17 mouse cellular contexts compared by ENCODE assay signal in the genomic region with DNA sequence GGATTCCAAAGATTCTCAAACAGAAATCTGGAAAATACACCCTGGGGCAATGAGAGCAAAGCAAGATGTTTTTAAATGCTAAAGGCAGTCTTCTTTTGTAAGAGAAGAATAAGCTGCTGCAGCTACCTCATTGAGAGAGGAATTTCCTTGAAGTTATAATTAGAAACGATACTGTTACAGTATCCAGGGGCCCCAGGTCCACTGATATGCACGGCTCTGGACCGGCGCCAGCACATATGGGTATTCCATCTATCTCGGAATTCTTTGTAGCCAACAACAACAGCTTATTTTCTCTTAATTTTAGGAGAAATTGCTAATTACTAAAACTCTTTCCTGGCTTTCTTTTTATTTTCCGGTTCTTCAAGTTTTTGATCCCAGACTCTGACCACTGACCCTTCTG.
A peak's percentile ranks its signal among the peaks of the same experiment; 100 is the strongest.
DNase-seq lines count a peak whose midpoint lies in the region; ATAC-seq and TF ChIP-seq lines count a peak whose summit lies in the region.
"Had no signal": no experiment of that assay in that cellular context is flagged by ENCODE, and none has a peak within 500 bp of the region (broad histone marks: within the 10 kb centered on the region; RNA-seq: fewer than 3 reads in every experiment).

No protein-coding gene starts in this region.

- TF ChIP-seq CTCF in intestine, postnatal 0 days (IDR thresholded peaks at IDR 0.05; ENCODE audit: low read depth): no peak
- no peak for TF ChIP-seq CTCF in CH12.LX (conservative IDR thresholded peaks at IDR 0.05 in 1 of 2, IDR thresholded peaks at IDR 0.05 in 1 of 2; ENCODE audit: low read depth in 2 of 2, low read length in 2 of 2)

- H3K27me3 ChIP-seq in intestine, embryonic 15.5 days (replicated peaks): no peaks in the 10 kb centered on the region
- no peaks in the 10 kb centered on the region for H3K27me3 ChIP-seq in intestine, postnatal 0 days (replicated peaks; ENCODE audit: control insufficient read depth, insufficient read depth, low read length)
- no peaks in the 10 kb centered on the region for H3K27me3 ChIP-seq in CH12.LX (replicated peaks)
- no peaks in the 10 kb centered on the region for H3K27me3 ChIP-seq in heart, embryonic 15.5 days
- H3K27me3 ChIP-seq: liver, embryonic 15.5 days; stomach, embryonic 15.5 days had no signal

- no peaks in the 10 kb centered on the region for H3K9me3 ChIP-seq in intestine, embryonic 15.5 days
- H3K9me3 ChIP-seq in intestine, postnatal 0 days (ENCODE audit: control insufficient read depth): no peaks in the 10 kb centered on the region
- no peaks in the 10 kb centered on the region for H3K9me3 ChIP-seq in CH12.LX (replicated peaks; ENCODE audit: low read length)
- H3K9me3 ChIP-seq in heart, embryonic 15.5 days (replicated peaks): no peaks in the 10 kb centered on the region
- H3K9me3 ChIP-seq: liver, embryonic 15.5 days; midbrain, embryonic 10.5 days; stomach, embryonic 15.5 days had no signal

- no peak overlapping the region for H3K9ac ChIP-seq in intestine, embryonic 15.5 days
- H3K9ac ChIP-seq in intestine, postnatal 0 days (ENCODE audit: low read depth, low read length): no peak overlapping the region
- H3K9ac ChIP-seq in CH12.LX (ENCODE audit: insufficient read depth, low read depth): no peak overlapping the region
- H3K9ac ChIP-seq in heart, embryonic 15.5 days: no peak overlapping the region
- H3K9ac ChIP-seq: liver, embryonic 15.5 days; stomach, embryonic 15.5 days had no signal

- no peak overlapping the region for H3K4me3 ChIP-seq in intestine, embryonic 15.5 days (replicated peaks)
- no peak overlapping the region for H3K4me3 ChIP-seq in intestine, postnatal 0 days (ENCODE audit: low read depth, low read length)
- H3K4me3 ChIP-seq in CH12.LX (replicated peaks in 1 of 3; ENCODE audit: low read depth in 2 of 3, low read length in 2 of 3, poor library complexity in 1 of 3): no peak overlapping the region
- H3K4me3 ChIP-seq in heart, embryonic 15.5 days: no peak overlapping the region
- H3K4me3 ChIP-seq: liver, embryonic 15.5 days; midbrain, embryonic 10.5 days; stomach, embryonic 15.5 days had no signal

- TF ChIP-seq EP300 in CH12.LX (IDR thresholded peaks at IDR 0.05; ENCODE audit: low read length): no peak

- in situ Hi-C loops in CH12.LX (cut with MboI; ENCODE audit: low pct_ligation_motif_present, low pct_unique_long_range_greater_than_20kb, low sequenced_read_pairs): no loop called here

- no peaks in the 10 kb centered on the region for H3K79me2 ChIP-seq in CH12.LX (replicated peaks; ENCODE audit: control insufficient read depth, extremely low read depth, insufficient read depth, poor library complexity, severe bottlenecking)

- TF ChIP-seq RAD21 in CH12.LX (IDR thresholded peaks at IDR 0.05; ENCODE audit: low read depth, low read length): no peak

- dilution Hi-C loops in CH12.LX (cut with MboI; ENCODE audit: extremely low pct_ligation_motif_present, extremely low pct_unique_long_range_greater_than_20kb, low sequenced_read_pairs): no loop called here

- DNase-seq in CH12.LX (ENCODE audit: extremely low read depth): no peak
- peak; percentile 20 to 38 for DNase-seq in heart, adult 18-20 months
- no peak for DNase-seq in frontal cortex, postnatal 10 days (ENCODE audit: low spot score in 2 of 2)
- no peak for DNase-seq in cerebellum, postnatal 4 days (ENCODE audit: low spot score in 2 of 2)
- no peak for DNase-seq in embryo, embryonic 9.5 days (ENCODE audit: extremely low spot score)
- DNase-seq: adrenal gland, adult 8-10 months; cerebellum, adult 2 months; retina, postnatal 1 day; spleen, adult 18-20 months; thymus, postnatal 14 days had no signal

- no peak for TF ChIP-seq POLR2A in CH12.LX (IDR thresholded peaks at IDR 0.05; ENCODE audit: low read depth, low read length)

- no peak overlapping the region for H3K27ac ChIP-seq in intestine, embryonic 15.5 days
- H3K27ac ChIP-seq in intestine, postnatal 0 days (ENCODE audit: low read depth, low read length): no peak overlapping the region
- no peak overlapping the region for H3K27ac ChIP-seq in CH12.LX (ENCODE audit: insufficient read depth, low read depth)
- peak overlapping the region; percentile 57; the same call in 1 of the 2 replicates for H3K27ac ChIP-seq in heart, embryonic 15.5 days
- H3K27ac ChIP-seq: liver, embryonic 15.5 days; midbrain, embryonic 10.5 days; stomach, embryonic 15.5 days had no signal

- H3K4me1 ChIP-seq in intestine, embryonic 15.5 days (replicated peaks): no peaks in the 10 kb centered on the region
- no peaks in the 10 kb centered on the region; the same call in 1 of the 2 replicates for H3K4me1 ChIP-seq in intestine, postnatal 0 days (replicated peaks; ENCODE audit: control insufficient read depth, insufficient read depth, low read length)
- peaks cover 0 to 51% of the 10 kb centered on the region in 2 experiments; a peak in 2 of 4 replicates for H3K4me1 ChIP-seq in CH12.LX (ENCODE audit: control insufficient read depth in 1 of 2, insufficient read depth in 2 of 2)
- H3K4me1 ChIP-seq in heart, embryonic 15.5 days (replicated peaks): peaks cover 17% of the 10 kb centered on the region
- H3K4me1 ChIP-seq: liver, embryonic 15.5 days; midbrain, embryonic 10.5 days; stomach, embryonic 15.5 days had no signal

- H3K4me2 ChIP-seq in intestine, embryonic 15.5 days (replicated peaks): no peak overlapping the region
- H3K4me2 ChIP-seq in intestine, postnatal 0 days (replicated peaks; ENCODE audit: low read depth): no peak overlapping the region
- no peak overlapping the region for H3K4me2 ChIP-seq in CH12.LX (ENCODE audit: insufficient read depth, low read depth, poor library complexity, severe bottlenecking)
- peak overlapping the region; percentile 36 for H3K4me2 ChIP-seq in heart, embryonic 15.5 days
- H3K4me2 ChIP-seq: liver, embryonic 15.5 days; stomach, embryonic 15.5 days had no signal

- 56% methylated on average over 6 of the region's 6 CpGs for WGBS in intestine, embryonic 15.5 days
- WGBS in intestine, postnatal 0 days: 28% methylated on average over 6 of the region's 6 CpGs
- 20% methylated on average over 6 of the region's 6 CpGs for WGBS in heart, embryonic 15.5 days

- no peaks in the 10 kb centered on the region for H3K36me3 ChIP-seq in intestine, embryonic 15.5 days
- no peaks in the 10 kb centered on the region for H3K36me3 ChIP-seq in intestine, postnatal 0 days (ENCODE audit: control insufficient read depth, insufficient read depth)
- H3K36me3 ChIP-seq in CH12.LX (replicated peaks in 1 of 2; ENCODE audit: control insufficient read depth in 1 of 2, insufficient read depth in 1 of 2, low read length in 1 of 2): no peaks in the 10 kb centered on the region
- no peaks in the 10 kb centered on the region for H3K36me3 ChIP-seq in heart, embryonic 15.5 days
- H3K36me3 ChIP-seq: liver, embryonic 15.5 days; midbrain, embryonic 10.5 days; stomach, embryonic 15.5 days had no signal

- ATAC-seq in intestine, embryonic 15.5 days: 0 out of 2 replicates have a peak, but pooled peaks have one; percentile 41
- ATAC-seq in intestine, postnatal 0 days: no peak
- ATAC-seq in heart, embryonic 15.5 days (replicated peaks; ENCODE audit: insufficient number of reproducible peaks, insufficient read depth, low FRiP score, low read depth): no peak
- ATAC-seq: inflammation-experienced regulatory T-cells, adult 6 months had no signal

TF ChIP-seq in CH12.LX, 34 proteins besides CTCF, POLR2A, EP300 and RAD21:
- TF ChIP-seq GABPA (IDR thresholded peaks at IDR 0.05; ENCODE audit: insufficient replicate concordance, low read depth, low read length) (no peak), TBP (conservative IDR thresholded peaks at IDR 0.05; ENCODE audit: low read depth, low read length) (no peak), MAZ (IDR thresholded peaks at IDR 0.05; ENCODE audit: low read depth, low read length) (no peak), POLR2AphosphoS2 (IDR thresholded peaks at IDR 0.05; ENCODE audit: low read depth, low read length) (no peak), ELF1 (IDR thresholded peaks at IDR 0.05; ENCODE audit: low read depth, low read length) (no peak), BHLHE40 (IDR thresholded peaks at IDR 0.05; ENCODE audit: low read depth, low read length) (0 out of 2 replicates have a peak, but pooled peaks have one; percentile 11), JUN (IDR thresholded peaks at IDR 0.05; ENCODE audit: insufficient read depth, low read depth, low read length) (no peak), SIN3A (IDR thresholded peaks at IDR 0.05; ENCODE audit: low read length) (no peak), MEF2A (IDR thresholded peaks at IDR 0.05; ENCODE audit: borderline replicate concordance, low read depth, low read length) (peak; percentile 22; the same call in 1 of the 2 replicates), SMC3 (IDR thresholded peaks at IDR 0.05; ENCODE audit: low read depth, low read length) (no peak), CHD1 (IDR thresholded peaks at IDR 0.05; ENCODE audit: low read depth, low read length) (no peak)

Comparison
In these comparisons a context has a peak if more than half of its experiments do, and no peak if none do; other contexts are left out.
1. DNase-seq: peak in heart, adult 18-20 months (2 of 2); none in CH12.LX (single experiment), frontal cortex, postnatal 10 days (0 of 2), cerebellum, postnatal 4 days (0 of 2) and embryo, embryonic 9.5 days (single experiment).